Mouse (Mus musculus) testis, postnatal 14 days (tissue): ENCODE measurements around the gene Gm20388.

Experiments
- DNase-seq: peaks from one replicate; pipeline ENCODE4 v3.0.0; 2021; ENCODE audit warnings: low spot score

Gene Gm20388

GRCm38 (mm10) chr8:123719811-123720210 is 3809.2 kb downstream of the Gm20388 start:
- no peak for DNase-seq

GRCm38 (mm10) chr8:123720471-123721001 is 3809.9 kb downstream of the Gm20388 start:
- no peak for DNase-seq

GRCm38 (mm10) chr8:123722245-123722644 is 3811.6 kb downstream of the Gm20388 start:
- DNase-seq, result no peak

- no peak for DNase-seq
Measured at GRCm38 (mm10) chr8:123724752-123725151, 3814.1 kb downstream of the Gm20388 start.

GRCm38 (mm10) chr8:123725261-123725660 is 3814.6 kb downstream of the Gm20388 start:
- no peak for DNase-seq

GRCm38 (mm10) chr8:123726759-123727158 is 3816.1 kb downstream of the Gm20388 start:
- DNase-seq, result no peak

GRCm38 (mm10) chr8:123729055-123729785 is 3818.6 kb downstream of the Gm20388 start:
- DNase-seq, result peak; percentile 35

GRCm38 (mm10) chr8:123729786-123730411 is 3819.3 kb downstream of the Gm20388 start:
- no peak for DNase-seq

- no peak for DNase-seq
Measured at GRCm38 (mm10) chr8:123732332-123732731, 3821.7 kb downstream of the Gm20388 start.

- DNase-seq, result peak; percentile 61
Measured at GRCm38 (mm10) chr8:123734486-123734885, 3823.8 kb downstream of the Gm20388 start.

GRCm38 (mm10) chr8:123736974-123737373 is 3826.3 kb downstream of the Gm20388 start:
- no peak for DNase-seq

- no peak for DNase-seq
Measured at GRCm38 (mm10) chr8:123740263-123740662, 3829.6 kb downstream of the Gm20388 start.

- DNase-seq, result no peak
Measured at GRCm38 (mm10) chr8:123741232-123741631, 3830.6 kb downstream of the Gm20388 start.

GRCm38 (mm10) chr8:123746488-123746887 is 3835.8 kb downstream of the Gm20388 start:
- DNase-seq, result no peak

- no peak for DNase-seq
Measured at GRCm38 (mm10) chr8:123747772-123748171, 3837.1 kb downstream of the Gm20388 start.

GRCm38 (mm10) chr8:123750171-123750693 is 3839.6 kb downstream of the Gm20388 start:
- DNase-seq, result no peak

GRCm38 (mm10) chr8:123752773-123753468 is 3842.3 kb downstream of the Gm20388 start:
- no peak for DNase-seq

- DNase-seq, result no peak
Measured at GRCm38 (mm10) chr8:123753604-123754375, 3843.1 kb downstream of the Gm20388 start.

GRCm38 (mm10) chr8:123754538-123755431 is 3844.1 kb downstream of the Gm20388 start:
- no peak for DNase-seq

GRCm38 (mm10) chr8:123756901-123757300 is 3846.3 kb downstream of the Gm20388 start:
- DNase-seq, result no peak

- DNase-seq, result no peak
Measured at GRCm38 (mm10) chr8:123758935-123759334, 3848.3 kb downstream of the Gm20388 start.
